Mouse (Mus musculus): Measurements from ENCODE around the gene Gstp3. TPM values are rescaled to one million over a fixed set of nuclear protein-coding genes. Genes with fewer than 3 reads are reported as not detected.

Gstp3 gene
- polyA plus RNA-seq (2017; shearing (Covaris generic)), result 149 TPM

GRCm38 (mm10) chr19:4059069-4059740 is at the start of gene Gstp3:
TSS of gene Gstp3 (minus strand) at chr19:4059569.

GRCm38 (mm10) chr19:4099837-4100717 is 40.7 kb upstream of the Gstp3 start, which contains the start of gene Pitpnm1:
TSS of gene Pitpnm1 (plus strand) at chr19:4099998.

GRCm38 (mm10) chr19:4096642-4097440 is 37.5 kb upstream of the Gstp3 start, which contains the start of gene Cdk2ap2:
TSS of gene Cdk2ap2 (plus strand) at chr19:4097182.

GRCm38 (mm10) chr19:4081394-4081793 is 22.0 kb upstream of the Gstp3 start, which contains the start of gene Cabp2:
TSS of gene Cabp2 (plus strand) at chr19:4081578.

GRCm38 (mm10) chr19:4045966-4046865 is 13.2 kb downstream of the Gstp3 start, which contains the start of gene Gstp2:
TSS of gene Gstp2 (minus strand) at chr19:4046023.

GRCm38 (mm10) chr19:4037788-4038232 is 21.6 kb downstream of the Gstp3 start, which contains the start of gene Gstp1:
TSS of gene Gstp1 (minus strand) at chr19:4037985.

GRCm38 (mm10) chr19:4012432-4013022 is 46.8 kb downstream of the Gstp3 start, which contains the start of gene Ndufv1:
TSS of gene Ndufv1 (minus strand) at chr19:4012806.

Other genes starting within 250 kb of the Gstp3 start
- 2.1 TPM for gene Chka, start 207.8 kb downstream of the Gstp3 start, polyA plus RNA-seq (2017; shearing (Covaris generic))
- 63.1 TPM for gene Tcirg1, start 152.4 kb downstream of the Gstp3 start, polyA plus RNA-seq (2017; shearing (Covaris generic))
- 259 TPM for gene Ndufs8, start 146.8 kb downstream of the Gstp3 start, polyA plus RNA-seq (2017; shearing (Covaris generic))
- 0.29 TPM for gene Aldh3b1, start 129.8 kb downstream of the Gstp3 start, polyA plus RNA-seq (2017; shearing (Covaris generic))
- gene Unc93b1, start 124.4 kb downstream of the Gstp3 start, polyA plus RNA-seq (2017; shearing (Covaris generic)), result 47.5 TPM
- not detected for gene Aldh3b3, start 100.9 kb downstream of the Gstp3 start, polyA plus RNA-seq (2017; shearing (Covaris generic))
- gene Aldh3b2, start 87.2 kb downstream of the Gstp3 start, polyA plus RNA-seq (2017; shearing (Covaris generic)), result not detected
- gene Acy3, start 73.0 kb downstream of the Gstp3 start, polyA plus RNA-seq (2017; shearing (Covaris generic)), result 0.71 TPM
- gene Tbx10, start 66.8 kb downstream of the Gstp3 start, polyA plus RNA-seq (2017; shearing (Covaris generic)), result not detected
- 9.1 TPM for gene Nudt8, start 59.0 kb downstream of the Gstp3 start, polyA plus RNA-seq (2017; shearing (Covaris generic))
- 1.4 TPM for gene Gm49405, start 58.9 kb downstream of the Gstp3 start, polyA plus RNA-seq (2017; shearing (Covaris generic))
- 2.1 TPM for gene Doc2g, start 56.3 kb downstream of the Gstp3 start, polyA plus RNA-seq (2017; shearing (Covaris generic))
- gene Ndufv1, start 46.8 kb downstream of the Gstp3 start, polyA plus RNA-seq (2017; shearing (Covaris generic)), result 169 TPM
- 708 TPM for gene Gstp1, start 21.6 kb downstream of the Gstp3 start, polyA plus RNA-seq (2017; shearing (Covaris generic))
- 3.2 TPM for gene Gstp2, start 13.5 kb downstream of the Gstp3 start, polyA plus RNA-seq (2017; shearing (Covaris generic))
- not detected for gene Cabp2, start 22.0 kb upstream of the Gstp3 start, polyA plus RNA-seq (2017; shearing (Covaris generic))
- 1,029 TPM for gene Cdk2ap2, start 37.6 kb upstream of the Gstp3 start, polyA plus RNA-seq (2017; shearing (Covaris generic))
- gene Pitpnm1, start 40.4 kb upstream of the Gstp3 start, polyA plus RNA-seq (2017; shearing (Covaris generic)), result 346 TPM
- gene Aip, start 66.3 kb upstream of the Gstp3 start, polyA plus RNA-seq (2017; shearing (Covaris generic)), result 228 TPM
- gene Gpr152, start 80.2 kb upstream of the Gstp3 start, polyA plus RNA-seq (2017; shearing (Covaris generic)), result not detected
- 0.38 TPM for gene Cabp4, start 84.5 kb upstream of the Gstp3 start, polyA plus RNA-seq (2017; shearing (Covaris generic))
- gene Coro1b, start 89.0 kb upstream of the Gstp3 start, polyA plus RNA-seq (2017; shearing (Covaris generic)), result 424 TPM
- 1,706 TPM for gene Ptprcap, start 94.0 kb upstream of the Gstp3 start, polyA plus RNA-seq (2017; shearing (Covaris generic))
- gene Rps6kb2, start 103.8 kb upstream of the Gstp3 start, polyA plus RNA-seq (2017; shearing (Covaris generic)), result 58.8 TPM
- 11.0 TPM for gene Carns1, start 115.9 kb upstream of the Gstp3 start, polyA plus RNA-seq (2017; shearing (Covaris generic))
- 828 TPM for gene Tbc1d10c, start 131.7 kb upstream of the Gstp3 start, polyA plus RNA-seq (2017; shearing (Covaris generic))
- 1,287 TPM for gene Ppp1ca, start 132.5 kb upstream of the Gstp3 start, polyA plus RNA-seq (2017; shearing (Covaris generic))
- 82.8 TPM for gene Rad9a, start 142.1 kb upstream of the Gstp3 start, polyA plus RNA-seq (2017; shearing (Covaris generic))
- 39.2 TPM for gene Clcf1, start 154.7 kb upstream of the Gstp3 start, polyA plus RNA-seq (2017; shearing (Covaris generic))
- gene AC109138.7, start 154.8 kb upstream of the Gstp3 start, polyA plus RNA-seq (2017; shearing (Covaris generic)), result not detected
- gene Pold4, start 172.3 kb upstream of the Gstp3 start, polyA plus RNA-seq (2017; shearing (Covaris generic)), result 139 TPM
- 1.5 TPM for gene Ssh3, start 209.6 kb upstream of the Gstp3 start, polyA plus RNA-seq (2017; shearing (Covaris generic))
- gene Ankrd13d, start 223.6 kb upstream of the Gstp3 start, polyA plus RNA-seq (2017; shearing (Covaris generic)), result 3.8 TPM
- 52.5 TPM for gene Grk2, start 246.7 kb upstream of the Gstp3 start, polyA plus RNA-seq (2017; shearing (Covaris generic))

Data from CD4-positive, CD25-positive, alpha-beta regulatory T cell, adult 9 weeks (primary cell).